Mouse (Mus musculus) MEL-GATA-1-ER (cell line): ENCODE data around the gene Naa10.

Experiments used
- DNase-seq: peaks from one replicate; pipeline ENCODE4 v3.0.0-alpha.2; 2012; ENCODE audit warnings: low read depth; ENCODE audit errors: extremely low read depth

Naa10 gene

DNA sequence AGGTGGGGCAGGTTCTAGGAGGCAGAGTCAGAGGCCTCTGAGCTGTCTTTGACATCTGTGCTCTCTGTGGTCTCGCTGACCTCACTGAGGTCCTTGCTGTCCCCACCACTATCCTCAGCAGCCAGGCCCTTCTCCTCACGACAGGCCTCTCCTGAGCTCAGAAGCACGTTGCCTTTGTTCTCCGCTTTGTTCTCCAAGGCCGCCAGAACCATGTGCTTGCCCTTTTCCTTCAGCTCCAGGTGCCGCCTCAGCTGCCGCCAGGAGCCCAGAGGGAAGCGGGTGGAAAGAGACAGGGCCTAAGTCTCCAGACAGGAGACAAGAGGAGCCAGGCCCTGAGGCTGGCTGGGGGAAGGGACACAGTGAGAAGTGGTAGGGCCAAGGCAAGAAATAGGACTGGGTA lies 4.8 kb downstream of the Naa10 start:
- DNase-seq = no peak

GRCm38 (mm10) chrX:73914827-73915703 lies 6.7 kb downstream of the Naa10 start:
- peak; percentile 100 for DNase-seq

DNA sequence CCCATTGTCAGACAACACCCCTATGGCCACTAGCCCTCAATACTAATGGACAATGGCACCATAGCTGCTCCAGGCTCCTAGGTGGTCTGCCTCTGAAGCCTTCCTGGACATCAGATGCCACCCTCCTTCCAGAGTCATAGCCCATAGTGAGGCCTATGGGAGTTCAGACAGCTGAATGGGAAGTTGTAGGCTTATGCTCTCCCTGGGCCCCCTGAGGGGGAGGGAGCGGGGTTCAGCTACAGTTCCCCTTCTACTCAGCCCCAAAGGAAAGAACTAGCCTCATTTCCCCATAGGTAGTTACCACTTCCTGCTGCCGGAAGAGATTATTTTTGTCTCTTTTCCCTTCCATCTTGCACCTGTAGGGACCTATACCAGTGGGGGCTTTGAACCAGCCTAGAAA lies 10.2 kb downstream of the Naa10 start:
- DNase-seq = peak; percentile 88

DNA sequence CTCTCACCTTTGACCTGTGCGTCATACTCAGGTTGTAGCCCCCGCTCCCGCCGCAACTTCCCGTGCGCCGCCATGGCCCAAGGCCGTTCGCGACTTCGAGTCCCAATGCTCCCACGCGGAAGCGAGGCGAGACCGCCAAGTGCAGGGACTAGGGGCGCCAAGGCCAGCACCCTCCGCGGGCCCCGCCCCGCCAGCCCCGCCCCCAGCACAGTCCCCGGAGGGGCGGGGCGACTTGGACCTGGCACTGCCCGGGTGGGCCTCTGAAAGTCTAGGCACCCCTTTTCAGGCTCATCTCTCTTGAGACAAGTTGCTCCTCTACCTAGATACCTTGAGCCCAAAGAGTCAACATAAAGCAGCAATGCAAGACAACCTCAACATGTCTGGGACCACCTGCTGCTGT lies 10.6 kb downstream of the Naa10 start:
- no peak for DNase-seq

DNA sequence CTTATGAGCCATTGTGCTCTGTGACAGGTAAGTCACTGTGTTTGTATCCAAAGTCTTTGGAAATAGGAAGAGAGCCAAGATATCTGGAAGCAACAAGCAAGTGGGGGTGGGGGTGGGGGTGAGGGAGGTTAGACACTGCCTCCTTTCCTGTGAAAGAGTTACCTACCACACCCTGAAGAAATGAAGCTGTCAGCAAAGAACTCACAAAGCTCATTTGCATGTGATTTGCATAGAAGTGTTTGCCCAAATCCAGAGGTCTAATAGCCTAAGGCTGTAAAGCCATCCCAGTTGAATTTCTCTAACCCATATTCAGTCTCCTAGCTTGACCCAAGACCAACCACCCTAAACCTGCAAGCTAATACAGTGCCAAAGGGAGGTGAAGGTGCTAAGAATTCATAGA lies 11.3 kb downstream of the Naa10 start:
- DNase-seq = peak; percentile 50

DNA sequence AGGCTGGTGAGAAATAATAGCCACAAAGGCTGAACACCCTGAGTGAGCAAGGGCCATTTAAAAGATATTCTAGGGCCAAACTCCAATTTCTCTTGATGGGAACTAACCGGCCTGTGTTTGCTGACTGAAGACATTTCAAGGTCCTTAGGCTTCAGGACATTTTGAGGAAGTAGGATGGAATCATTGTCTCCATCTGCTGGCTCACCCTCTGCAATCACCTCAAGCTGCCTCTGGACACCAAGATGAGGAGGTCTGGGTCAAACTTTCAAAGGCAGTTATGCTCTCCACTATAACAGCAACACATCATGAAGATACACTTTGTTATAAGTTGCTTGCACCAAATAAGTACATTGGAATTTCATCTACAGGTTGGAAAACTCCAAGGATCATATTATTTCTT lies 11.7 kb downstream of the Naa10 start:
- peak; percentile 31 for DNase-seq

DNA sequence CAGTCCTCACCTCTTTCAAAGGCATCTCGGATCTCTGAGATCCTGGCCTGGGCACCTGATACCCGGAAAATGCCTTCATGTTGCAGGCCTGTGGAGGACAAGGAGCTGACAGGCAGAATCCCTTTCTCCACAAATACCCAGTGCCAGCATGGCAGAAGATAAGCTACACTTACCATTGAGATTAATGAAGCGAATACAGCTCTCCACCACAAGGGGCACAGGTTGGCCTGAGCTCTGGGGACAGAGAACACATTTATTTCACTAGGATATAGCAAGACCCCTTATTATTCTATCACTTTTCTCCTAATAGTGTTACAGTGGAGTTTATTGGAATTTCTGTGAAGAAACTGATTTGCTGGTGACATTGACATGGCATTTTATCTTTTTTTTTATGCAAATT lies 23.8 kb downstream of the Naa10 start:
- DNase-seq = no peak

DNA sequence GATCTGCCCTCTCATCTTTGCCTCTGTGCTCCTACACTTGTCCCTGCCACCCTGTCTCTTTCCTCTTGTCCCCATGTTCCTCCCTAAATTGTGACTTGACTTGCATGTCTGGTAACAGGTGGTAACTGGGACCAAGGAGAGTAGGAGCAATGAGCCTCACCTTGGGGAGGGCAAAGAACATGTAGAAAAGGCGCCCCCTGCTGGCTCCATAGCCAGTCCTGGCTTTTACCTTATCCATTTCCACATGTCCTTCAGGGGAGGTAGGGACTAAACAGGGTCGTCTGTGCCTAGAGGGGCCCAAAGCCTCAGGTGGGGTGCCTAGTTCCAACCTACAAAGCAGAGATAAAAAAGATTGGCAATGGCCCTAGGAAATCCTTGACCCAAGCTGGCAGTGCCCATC lies 26.0 kb downstream of the Naa10 start, which contains the start of gene L1cam:
TSS of gene L1cam (minus strand) at position 387 of the 400 bp plus-strand sequence.
- no peak for DNase-seq

DNA sequence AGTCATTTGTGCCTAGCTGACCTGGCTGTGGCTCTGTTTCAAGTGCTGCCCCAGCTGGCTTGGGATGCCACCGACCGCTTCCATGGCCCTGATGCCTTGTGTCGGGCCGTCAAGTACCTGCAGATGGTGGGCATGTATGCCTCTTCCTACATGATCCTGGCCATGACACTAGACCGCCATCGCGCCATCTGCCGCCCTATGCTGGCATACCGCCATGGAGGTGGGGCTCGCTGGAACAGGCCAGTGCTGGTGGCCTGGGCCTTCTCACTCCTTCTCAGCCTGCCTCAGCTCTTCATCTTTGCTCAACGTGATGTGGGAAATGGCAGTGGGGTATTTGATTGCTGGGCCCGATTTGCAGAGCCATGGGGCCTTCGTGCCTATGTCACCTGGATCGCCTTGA lies 28.9 kb downstream of the Naa10 start:
- no peak for DNase-seq

- DNase-seq = no peak
These were observed 30.1 kb downstream of the Naa10 start, which contains the start of gene Avpr2 for GRCm38 (mm10) chrX:73891551-73892152. Avpr2 (plus strand) TSS chrX:73892102.

DNA sequence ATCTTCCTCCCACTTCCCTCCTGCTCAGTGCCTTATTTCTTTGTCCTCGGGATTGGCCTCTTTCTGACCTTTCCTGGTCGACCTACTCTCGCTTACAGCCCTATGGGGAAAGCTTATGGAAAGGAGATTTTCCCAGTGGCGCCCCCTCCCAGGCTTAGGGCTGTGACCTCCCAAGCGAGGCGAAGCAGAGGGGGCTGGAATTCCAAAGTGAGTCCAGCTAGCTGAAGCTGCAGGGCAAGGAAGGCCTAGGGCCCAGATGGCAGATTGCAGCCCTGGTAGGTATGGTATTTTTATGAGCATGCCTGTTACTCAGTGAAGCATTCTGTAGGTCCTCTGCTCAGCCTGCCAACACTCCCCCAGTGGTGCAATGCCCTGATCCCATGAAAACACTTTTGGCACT lies 40.3 kb downstream of the Naa10 start:
- no peak for DNase-seq

GRCm38 (mm10) chrX:73881036-73881427 lies 40.7 kb downstream of the Naa10 start:
- DNase-seq = no peak

DNA sequence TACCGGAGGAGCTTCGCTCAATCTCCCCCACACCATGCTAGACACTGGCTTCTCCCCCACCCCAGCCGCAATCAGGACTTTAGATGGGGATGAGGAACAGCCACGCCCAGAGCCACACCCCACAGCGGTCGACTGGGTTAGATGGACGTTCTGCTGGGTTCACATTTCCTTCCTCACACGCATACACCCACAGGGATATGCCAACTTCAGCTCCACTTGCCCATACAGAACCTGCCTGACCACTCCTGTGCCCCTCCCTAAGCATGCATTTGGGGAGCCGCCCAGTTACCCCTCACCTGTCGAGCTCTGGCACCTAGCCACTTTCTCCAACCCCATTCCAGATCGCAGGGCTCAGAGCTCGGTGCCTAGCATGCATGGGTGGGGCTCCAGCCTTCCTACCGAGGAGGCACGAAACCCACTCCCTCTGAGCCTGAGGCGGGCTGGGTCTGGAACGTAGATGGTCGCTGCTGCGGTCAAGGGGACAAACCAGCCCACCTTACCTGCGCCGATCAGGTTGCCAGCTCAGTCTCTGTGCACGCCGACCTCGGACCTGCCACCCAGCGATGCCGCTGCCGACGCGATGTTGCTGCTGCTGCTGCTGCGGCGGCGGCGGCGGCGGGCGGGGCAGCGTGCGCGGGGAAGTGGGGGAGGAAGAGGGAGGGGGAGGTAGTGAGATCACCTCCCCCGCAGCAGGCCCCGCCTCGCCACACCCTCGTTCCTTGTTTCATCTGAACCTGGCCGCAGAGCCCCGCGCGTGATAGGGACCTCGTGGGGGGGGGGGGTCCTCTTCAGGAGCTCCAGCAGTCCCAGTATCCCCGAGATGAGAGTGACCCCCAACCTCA lies 41.3 kb downstream of the Naa10 start:
- DNase-seq = no peak

DNA sequence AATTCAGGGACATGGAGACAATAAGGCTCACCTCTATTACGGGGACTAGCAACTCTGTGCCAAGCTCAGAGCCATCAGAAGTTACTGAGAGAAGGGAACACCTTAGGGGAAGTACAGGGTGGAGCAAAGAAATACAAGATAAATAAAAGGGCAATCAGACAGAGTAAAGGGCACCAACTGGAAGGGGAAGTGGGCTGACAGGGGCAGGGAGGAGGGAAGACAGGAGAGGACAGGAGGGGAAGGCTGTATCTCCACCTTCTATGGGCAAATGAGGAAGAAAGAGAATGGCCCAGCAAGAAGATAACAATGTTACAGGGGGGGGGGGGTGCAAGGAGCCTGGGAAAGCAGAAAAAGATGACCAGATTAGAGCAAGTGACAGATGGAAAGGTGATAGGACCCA lies 44.7 kb downstream of the Naa10 start:
- peak; percentile 71 for DNase-seq

DNA sequence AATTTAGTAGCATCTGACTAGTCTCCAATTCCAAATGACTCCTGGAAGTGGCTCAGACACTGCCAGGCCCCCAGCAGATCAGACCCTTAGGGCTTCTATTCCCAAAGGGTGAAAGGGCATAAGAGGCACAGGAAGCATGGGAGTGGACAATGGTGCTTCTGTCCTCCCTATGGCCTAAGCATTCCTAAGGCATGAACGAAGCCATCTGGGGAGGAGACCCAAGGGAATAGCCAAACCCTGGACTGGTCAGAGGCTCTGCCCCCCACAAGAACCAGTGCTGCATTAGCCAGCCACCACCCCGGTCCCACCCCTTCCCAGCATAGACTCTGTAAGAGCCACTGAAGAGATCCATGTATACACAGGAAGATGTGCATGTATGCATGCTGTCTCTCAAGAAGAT lies 45.9 kb downstream of the Naa10 start:
- no peak for DNase-seq

GRCm38 (mm10) chrX:73871956-73872355 lies 49.8 kb downstream of the Naa10 start:
- DNase-seq = no peak

GRCm38 (mm10) chrX:73871474-73871873 lies 50.3 kb downstream of the Naa10 start:
- DNase-seq = no peak

DNA sequence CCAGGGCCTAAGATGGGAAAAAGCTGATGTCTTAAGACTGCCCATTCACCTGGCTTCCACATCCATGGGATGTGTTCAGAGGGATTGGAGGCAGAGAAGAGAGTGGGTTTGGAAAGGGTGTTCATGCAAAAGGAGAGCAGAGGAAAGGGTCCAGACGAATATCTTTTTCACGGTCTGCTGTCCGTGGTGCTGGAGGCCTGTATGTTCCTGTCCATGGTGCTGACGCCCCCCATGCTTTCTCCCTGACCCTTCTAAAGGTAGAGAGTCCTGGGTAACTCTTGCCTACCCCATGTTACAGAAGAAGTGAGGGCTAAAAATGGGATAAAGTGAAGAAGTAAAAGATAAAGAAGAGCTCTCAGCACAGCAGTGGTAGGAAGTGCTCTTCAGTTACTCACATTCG lies 52.4 kb downstream of the Naa10 start:
- peak; percentile 17 for DNase-seq

DNA sequence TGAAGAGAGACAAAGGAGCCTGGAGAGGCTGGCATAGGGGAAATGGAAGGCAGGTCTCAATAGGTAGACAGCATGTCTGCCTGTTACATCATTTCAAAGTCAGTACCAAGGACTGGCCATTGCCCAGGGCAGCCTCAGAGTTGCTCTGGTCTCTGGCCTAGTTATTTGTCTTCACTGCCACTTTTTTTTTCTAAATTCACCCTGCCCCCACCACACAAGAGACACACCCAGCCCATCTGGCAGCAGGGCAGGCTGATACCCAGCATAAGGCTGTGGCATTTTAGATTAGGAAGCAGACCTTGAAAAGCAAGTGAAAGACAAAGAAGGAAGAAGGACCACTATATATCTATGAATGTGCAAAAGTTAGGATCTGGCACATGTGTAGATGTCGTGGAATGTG lies 53.9 kb downstream of the Naa10 start:
- DNase-seq = no peak

GRCm38 (mm10) chrX:73867256-73867655 lies 54.5 kb downstream of the Naa10 start:
- no peak for DNase-seq
